Mouse (Mus musculus) neural tube, embryonic 13.5 days (tissue): ENCODE results near the gene Rom1. TPM values are rescaled to one million over a fixed set of nuclear protein-coding genes. Genes with fewer than 3 reads are reported as not detected.
A peak's percentile ranks its signal among the peaks of the same experiment; 100 is the strongest.

ENCODE experiments used
- ATAC-seq: fragments of 200-750 bp; cut with Nextera tagmentation; 2 replicates; pipeline ENCODE4 v1.8.0; 2017; ENCODE audit warnings: low read depth, mild to moderate bottlenecking, moderate TSS enrichment, moderate library complexity
- H3K27ac ChIP-seq: fragments of 300-500 bp; sonication (generic); replicated peaks from 2 replicates; pipeline ENCODE4 v1.5.1; 2015; ENCODE audit warnings: moderate library complexity, mild to moderate bottlenecking, inconsistent platforms
- H3K27me3 ChIP-seq: fragments of 300-500 bp; sonication (generic); 2 replicates; pipeline ENCODE4 v1.6.1; 2015; ENCODE audit warnings: mild to moderate bottlenecking, inconsistent platforms
- H3K36me3 ChIP-seq: fragments of 300-500 bp; sonication (generic); 2 replicates; pipeline ENCODE4 v1.6.1; 2015; ENCODE audit warnings: mild to moderate bottlenecking, inconsistent platforms
- H3K4me1 ChIP-seq: fragments of 300-500 bp; sonication (generic); replicated peaks from 2 replicates; pipeline ENCODE4 v1.6.1; 2015; ENCODE audit warnings: inconsistent platforms
- H3K4me2 ChIP-seq: fragments of 300-500 bp; sonication (generic); 2 replicates; pipeline ENCODE4 v1.6.1; 2015; ENCODE audit warnings: inconsistent platforms, mild to moderate bottlenecking, moderate library complexity
- H3K4me3 ChIP-seq: fragments of 300-500 bp; sonication (generic); 2 replicates; pipeline ENCODE4 v1.5.1; 2015; ENCODE audit warnings: mild to moderate bottlenecking, inconsistent platforms
- H3K9ac ChIP-seq: fragments of 300-500 bp; sonication (generic); 2 replicates; pipeline ENCODE4 v1.6.1; 2015; ENCODE audit warnings: moderate library complexity, mild to moderate bottlenecking, inconsistent platforms
- H3K9me3 ChIP-seq: fragments of 300-500 bp; sonication (generic); 2 replicates; pipeline ENCODE4 v1.6.1; 2016; ENCODE audit warnings: inconsistent platforms
- WGBS: fragments of 180-500 bp; shearing (Covaris S2); methylation state at CpG from one replicate; pipeline ENCODE4 v1.1.7; 2015; 5-methylcytosine and 5-hydroxymethylcytosine counted together
- polyA plus RNA-seq: library from polyadenylated mRNA; unstranded; fragments of >200 nt; fragmentation: Nextera tagmentation; extraction: Ambion mirVana; gene quantifications from 2 replicates; pipeline ENCODE4 v1.2.1, GENCODE M21; 2015

Rom1 gene
- polyA plus RNA-seq, 1 experiment from 2014 or later: 2.8 TPM

- Histone ChIP-seq H3K4me2 (no peak overlapping the region), H3K36me3 (peaks cover 85% of the 10 kb centered on the region), H3K4me1 (peaks cover 10% of the 10 kb centered on the region), H3K9ac (0 out of 2 replicates have a peak overlapping the region, but pooled peaks have one; percentile 13), H3K27ac (no peak overlapping the region), H3K9me3 (no peaks in the 10 kb centered on the region), H3K4me3 (no peak overlapping the region), H3K27me3 (no peaks in the 10 kb centered on the region)
- ATAC-seq: no peak
- 92% methylated on average over 2 of the region's 2 CpGs for WGBS
Observed at GRCm38 (mm10) chr19:8962256-8962655, 33.1 kb upstream of the Rom1 start.

GRCm38 (mm10) chr19:8954171-8954570 lies 25.0 kb upstream of the Rom1 start:
- Histone ChIP-seq H3K27me3 (no peaks in the 10 kb centered on the region), H3K4me3 (peak overlapping the region; percentile 82), H3K36me3 (peaks cover 72% of the 10 kb centered on the region), H3K4me1 (peaks cover 45% of the 10 kb centered on the region), H3K9me3 (no peaks in the 10 kb centered on the region), H3K9ac (peak overlapping the region; percentile 83), H3K27ac (peak overlapping the region; percentile 94), H3K4me2 (peak overlapping the region; percentile 91)
- 0 out of 2 replicates have a peak, but pooled peaks have one; percentile 2 for ATAC-seq
- 7% methylated on average over 9 of the region's 9 CpGs for WGBS

- Histone ChIP-seq H3K27me3 (no peaks in the 10 kb centered on the region), H3K4me3 (peak within 1 kb of the TSS; percentile 82), H3K4me2 (peak within 1 kb of the TSS; percentile 91), H3K9me3 (no peaks in the 10 kb centered on the region), H3K27ac (peak within 1 kb of the TSS; percentile 94), H3K36me3 (peaks cover 74% of the 10 kb centered on the region), H3K4me1 (peaks cover 45% of the 10 kb centered on the region), H3K9ac (peak within 1 kb of the TSS; percentile 83)
- 2% methylated on average over 46 of the region's 46 CpGs for WGBS
- peak; percentile 95 for ATAC-seq
Observed at GRCm38 (mm10) chr19:8953135-8954039, 24.2 kb upstream of the Rom1 start, which contains the start of gene Tut1. Gene Tut1, plus strand, starts transcription at chr19:8953847.

GRCm38 (mm10) chr19:8952241-8952640 lies 23.1 kb upstream of the Rom1 start:
- Histone ChIP-seq H3K27ac (peak overlapping the region; percentile 94), H3K27me3 (no peaks in the 10 kb centered on the region), H3K9me3 (no peaks in the 10 kb centered on the region), H3K4me2 (no peak overlapping the region), H3K4me3 (peak overlapping the region; percentile 82; the same call in 1 of the 2 replicates), H3K36me3 (peaks cover 76% of the 10 kb centered on the region), H3K4me1 (peaks cover 45% of the 10 kb centered on the region), H3K9ac (peak overlapping the region; percentile 77)
- WGBS: 82% methylated on average over 9 of the region's 9 CpGs
- ATAC-seq: no peak

GRCm38 (mm10) chr19:8950190-8950589 lies 21.0 kb upstream of the Rom1 start:
- Histone ChIP-seq H3K4me3 (no peak overlapping the region), H3K9me3 (no peaks in the 10 kb centered on the region)
- ATAC-seq: no peak

GRCm38 (mm10) chr19:8946929-8947328 lies 17.8 kb upstream of the Rom1 start:
- H3K27ac ChIP-seq: no peak overlapping the region
- no peak for ATAC-seq
- WGBS: 94% methylated on average over 7 of the region's 7 CpGs

More at GRCm38 (mm10) chr19:8950190-8950589, 21.0 kb upstream of the Rom1 start:
- no peak overlapping the region for H3K9ac ChIP-seq
- peaks cover 77% of the 10 kb centered on the region for H3K36me3 ChIP-seq
- H3K4me2 ChIP-seq: no peak overlapping the region
- H3K4me1 ChIP-seq: peaks cover 37% of the 10 kb centered on the region
- H3K27me3 ChIP-seq: no peaks in the 10 kb centered on the region
- no peak overlapping the region for H3K27ac ChIP-seq
- 97% methylated on average over 5 of the region's 5 CpGs for WGBS

GRCm38 (mm10) chr19:8945251-8945650 lies 16.1 kb upstream of the Rom1 start:
- no peak for ATAC-seq
- no peak overlapping the region for H3K27ac ChIP-seq
- H3K27me3 ChIP-seq: no peaks in the 10 kb centered on the region
- H3K4me2 ChIP-seq: peak overlapping the region; percentile 77
- WGBS: 90% methylated on average over 6 of the region's 6 CpGs
- peaks cover 62% of the 10 kb centered on the region for H3K36me3 ChIP-seq
- H3K9me3 ChIP-seq: no peaks in the 10 kb centered on the region
- H3K4me1 ChIP-seq: peaks cover 42% of the 10 kb centered on the region
- peak overlapping the region; percentile 55; the same call in 1 of the 2 replicates for H3K9ac ChIP-seq
- peak overlapping the region; percentile 21; the same call in 1 of the 2 replicates for H3K4me3 ChIP-seq

More at GRCm38 (mm10) chr19:8946929-8947328, 17.8 kb upstream of the Rom1 start:
- Histone ChIP-seq H3K9me3 (no peaks in the 10 kb centered on the region), H3K4me3 (no peak overlapping the region), H3K36me3 (peaks cover 79% of the 10 kb centered on the region), H3K4me1 (peaks cover 37% of the 10 kb centered on the region), H3K9ac (no peak overlapping the region), H3K4me2 (no peak overlapping the region), H3K27me3 (no peaks in the 10 kb centered on the region)

GRCm38 (mm10) chr19:8944750-8945149 lies 15.6 kb upstream of the Rom1 start:
- H3K4me1 ChIP-seq: peaks cover 44% of the 10 kb centered on the region
- WGBS: 40% methylated on average over 5 of the region's 5 CpGs
- H3K27me3 ChIP-seq: no peaks in the 10 kb centered on the region
- H3K4me2 ChIP-seq: peak overlapping the region; percentile 77
- no peak for ATAC-seq
- H3K9me3 ChIP-seq: no peaks in the 10 kb centered on the region
- no peak overlapping the region for H3K27ac ChIP-seq
- H3K36me3 ChIP-seq: peaks cover 57% of the 10 kb centered on the region
- H3K9ac ChIP-seq: peak overlapping the region; percentile 55
- H3K4me3 ChIP-seq: peak overlapping the region; percentile 21

GRCm38 (mm10) chr19:8944062-8944461 lies 14.9 kb upstream of the Rom1 start:
- Histone ChIP-seq H3K36me3 (peaks cover 51% of the 10 kb centered on the region), H3K4me1 (peaks cover 44% of the 10 kb centered on the region), H3K9me3 (no peaks in the 10 kb centered on the region), H3K27me3 (no peaks in the 10 kb centered on the region), H3K9ac (peak overlapping the region; percentile 55), H3K4me2 (peak overlapping the region; percentile 77), H3K27ac (0 out of 2 replicates have a peak overlapping the region, but pooled peaks have one; percentile 4), H3K4me3 (peak overlapping the region; percentile 9)
- no peak for ATAC-seq
- 70% methylated on average over 5 of the region's 5 CpGs for WGBS

- no peaks in the 10 kb centered on the region for H3K27me3 ChIP-seq
- H3K27ac ChIP-seq: no peak overlapping the region
- ATAC-seq: no peak
- no peaks in the 10 kb centered on the region for H3K9me3 ChIP-seq
- peaks cover 40% of the 10 kb centered on the region for H3K36me3 ChIP-seq
- peak overlapping the region; percentile 100 for H3K9ac ChIP-seq
- 82% methylated on average over 2 of the region's 2 CpGs for WGBS
- H3K4me2 ChIP-seq: peak overlapping the region; percentile 77
- peaks cover 44% of the 10 kb centered on the region for H3K4me1 ChIP-seq
- peak overlapping the region; percentile 96 for H3K4me3 ChIP-seq
Observed at GRCm38 (mm10) chr19:8943047-8943446, 13.9 kb upstream of the Rom1 start.

- peaks cover 37% of the 10 kb centered on the region for H3K36me3 ChIP-seq
Observed at GRCm38 (mm10) chr19:8942276-8942964, 13.3 kb upstream of the Rom1 start.

More at GRCm38 (mm10) chr19:8942276-8942964, 13.3 kb upstream of the Rom1 start:
- peak overlapping the region; percentile 96 for H3K4me3 ChIP-seq
- H3K9ac ChIP-seq: peak overlapping the region; percentile 100
- H3K27me3 ChIP-seq: no peaks in the 10 kb centered on the region
- no peak; the same call in 1 of the 2 replicates for ATAC-seq
- H3K4me2 ChIP-seq: peak overlapping the region; percentile 77
- H3K9me3 ChIP-seq: no peaks in the 10 kb centered on the region
- peak overlapping the region; percentile 95 for H3K27ac ChIP-seq
- peaks cover 44% of the 10 kb centered on the region for H3K4me1 ChIP-seq
- WGBS: under 1% methylated on average over 46 of the region's 46 CpGs
